Mouse (Mus musculus) testis, adult 2 months (tissue): ENCODE data around the gene Camkv. TPM values are rescaled to one million over a fixed set of nuclear protein-coding genes. Genes with fewer than 3 reads are reported as not detected.

ENCODE experiments used
- H3K27ac ChIP-seq: fragments of 200-500 bp; 2 replicates; pipeline ENCODE4 v1.5.1; 2012; ENCODE audit warnings: low read depth, low read length; ENCODE audit not compliant: control insufficient read depth, insufficient read depth
- H3K27me3 ChIP-seq: fragments of 200-500 bp; 2 replicates; pipeline ENCODE4 v1.6.1; 2012; ENCODE audit warnings: mild to moderate bottlenecking, low read length, moderate library complexity; ENCODE audit not compliant: control insufficient read depth, insufficient read depth
- H3K36me3 ChIP-seq: fragments of 200-500 bp; 2 replicates; pipeline ENCODE4 v1.6.1; 2012; ENCODE audit warnings: mild to moderate bottlenecking, low read length; ENCODE audit not compliant: control insufficient read depth, insufficient read depth
- H3K4me1 ChIP-seq: fragments of 200-500 bp; 2 replicates; pipeline ENCODE4 v1.6.1; 2012; ENCODE audit warnings: low read length; ENCODE audit not compliant: control insufficient read depth, insufficient read depth
- H3K4me3 ChIP-seq: fragments of 200-500 bp; 2 replicates; pipeline ENCODE4 v1.5.1; 2012; ENCODE audit warnings: low read depth, mild to moderate bottlenecking, low read length, moderate library complexity, mixed read lengths; ENCODE audit not compliant: control insufficient read depth
- CTCF ChIP-seq: fragments of 200-500 bp; IDR thresholded peaks from 2 replicates; pipeline ENCODE4 v1.5.1; 2012; ENCODE audit warnings: low read depth, mild to moderate bottlenecking, inconsistent platforms, low read length, moderate library complexity; ENCODE audit not compliant: control insufficient read depth, insufficient read depth, insufficient replicate concordance
- POLR2A ChIP-seq: fragments of 200-500 bp; IDR thresholded peaks from 2 replicates; pipeline ENCODE4 v1.6.1; 2012; ENCODE audit warnings: low read depth, mild to moderate bottlenecking, inconsistent platforms, low read length, moderate library complexity; ENCODE audit not compliant: control insufficient read depth
- polyA plus RNA-seq: library from polyadenylated mRNA; depleted of rRNA; stranded (reverse); fragments of >200 nt; gene quantifications from 2 replicates; pipeline ENCODE4 v1.2.3, GENCODE M21; 2012

Camkv gene
- polyA plus RNA-seq, 1 experiment = 6.5 TPM

DNA sequence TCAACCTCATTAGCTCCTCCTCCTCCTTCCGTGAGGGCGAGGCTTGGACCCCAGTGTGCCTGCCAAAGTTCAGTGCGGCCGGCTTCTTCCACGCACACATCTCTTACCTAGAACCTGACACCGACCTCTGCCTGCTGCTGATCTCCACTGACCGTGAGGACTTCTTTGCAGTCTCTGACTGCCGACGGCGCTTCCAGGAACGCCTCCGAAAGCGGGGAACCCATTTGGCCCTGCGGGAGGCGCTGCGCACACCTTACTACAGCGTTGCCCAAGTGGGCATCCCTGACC lies 33.9 kb upstream of the Camkv start:
- Histone ChIP-seq H3K27ac (no peak overlapping the region), H3K27me3 (no peaks in the 10 kb centered on the region), H3K4me3 (peak overlapping the region; percentile 56), H3K36me3 (no peaks in the 10 kb centered on the region), H3K4me1 (peaks cover 6% of the 10 kb centered on the region)
- TF ChIP-seq POLR2A (no peak), CTCF (no peak)

DNA sequence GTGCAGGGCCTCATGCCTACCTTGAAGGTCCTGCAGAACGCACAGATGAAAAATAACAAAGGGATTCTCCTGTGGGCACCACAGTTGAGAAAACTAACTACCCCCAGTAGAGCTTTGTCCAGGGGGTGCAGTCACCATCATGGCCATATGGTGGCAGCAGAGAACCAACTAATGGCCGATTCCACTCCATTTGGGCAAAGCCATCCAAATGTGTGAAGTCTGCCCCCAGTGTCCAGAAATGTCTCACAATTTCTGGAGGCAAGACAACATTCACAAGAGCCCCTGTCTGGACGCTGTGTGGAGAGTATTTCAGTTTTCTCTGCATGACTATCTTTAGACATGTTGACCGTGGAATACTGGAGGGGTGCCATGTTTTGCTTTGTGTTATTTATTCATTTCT lies 30.7 kb upstream of the Camkv start:
- Histone ChIP-seq H3K27ac (no peak overlapping the region), H3K36me3 (no peaks in the 10 kb centered on the region), H3K27me3 (no peaks in the 10 kb centered on the region), H3K4me1 (peaks cover 21% of the 10 kb centered on the region), H3K4me3 (no peak overlapping the region)
- no peak for TF ChIP-seq POLR2A
- peak; percentile 82; the same call in 1 of the 2 replicates for TF ChIP-seq CTCF

DNA sequence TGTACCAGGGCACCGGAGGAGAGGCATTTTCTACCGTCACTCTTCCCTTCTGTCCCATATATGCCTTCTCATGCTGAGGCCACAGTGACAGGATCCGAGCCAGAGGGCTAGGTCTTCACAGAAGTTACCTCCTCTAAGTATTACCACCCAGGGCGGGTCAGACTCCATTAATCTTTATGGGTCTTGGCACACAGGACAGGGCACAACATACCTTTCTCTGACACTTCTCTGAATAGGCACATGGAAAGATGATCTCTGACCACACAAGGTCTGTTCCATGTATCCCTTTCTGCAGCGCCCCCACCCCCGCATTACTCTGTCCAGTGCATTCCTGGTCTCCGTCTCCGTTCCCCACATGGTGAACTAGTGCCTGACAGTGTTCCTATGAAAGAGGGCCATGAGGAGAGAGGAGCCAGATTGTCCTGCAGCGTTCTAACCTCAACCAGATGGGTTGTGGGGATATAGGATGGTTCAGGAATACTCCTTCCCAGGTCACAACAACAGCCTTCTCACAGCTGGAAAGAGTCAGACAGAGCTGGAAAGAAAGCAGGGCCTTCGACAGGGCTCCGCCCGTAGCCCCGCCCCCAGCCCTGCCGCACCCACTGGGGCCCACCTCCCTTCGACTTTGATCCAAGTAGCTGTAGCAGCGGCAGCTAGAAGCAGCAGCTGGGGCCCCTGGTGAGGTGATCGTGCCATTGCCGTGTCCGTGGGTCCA lies 29.1 kb upstream of the Camkv start, which contains the start of gene Mst1r:
TSS of gene Mst1r (plus strand) at position 622 of the 715 bp plus-strand sequence.
- peak within 1 kb of the TSS; percentile 60 for H3K4me3 ChIP-seq
- H3K27ac ChIP-seq = peak within 1 kb of the TSS; percentile 52
- no peaks in the 10 kb centered on the region for H3K36me3 ChIP-seq
- TF ChIP-seq CTCF (no peak), POLR2A (no peak)
- H3K27me3 ChIP-seq = no peaks in the 10 kb centered on the region
- H3K4me1 ChIP-seq = peaks cover 18% of the 10 kb centered on the region

DNA sequence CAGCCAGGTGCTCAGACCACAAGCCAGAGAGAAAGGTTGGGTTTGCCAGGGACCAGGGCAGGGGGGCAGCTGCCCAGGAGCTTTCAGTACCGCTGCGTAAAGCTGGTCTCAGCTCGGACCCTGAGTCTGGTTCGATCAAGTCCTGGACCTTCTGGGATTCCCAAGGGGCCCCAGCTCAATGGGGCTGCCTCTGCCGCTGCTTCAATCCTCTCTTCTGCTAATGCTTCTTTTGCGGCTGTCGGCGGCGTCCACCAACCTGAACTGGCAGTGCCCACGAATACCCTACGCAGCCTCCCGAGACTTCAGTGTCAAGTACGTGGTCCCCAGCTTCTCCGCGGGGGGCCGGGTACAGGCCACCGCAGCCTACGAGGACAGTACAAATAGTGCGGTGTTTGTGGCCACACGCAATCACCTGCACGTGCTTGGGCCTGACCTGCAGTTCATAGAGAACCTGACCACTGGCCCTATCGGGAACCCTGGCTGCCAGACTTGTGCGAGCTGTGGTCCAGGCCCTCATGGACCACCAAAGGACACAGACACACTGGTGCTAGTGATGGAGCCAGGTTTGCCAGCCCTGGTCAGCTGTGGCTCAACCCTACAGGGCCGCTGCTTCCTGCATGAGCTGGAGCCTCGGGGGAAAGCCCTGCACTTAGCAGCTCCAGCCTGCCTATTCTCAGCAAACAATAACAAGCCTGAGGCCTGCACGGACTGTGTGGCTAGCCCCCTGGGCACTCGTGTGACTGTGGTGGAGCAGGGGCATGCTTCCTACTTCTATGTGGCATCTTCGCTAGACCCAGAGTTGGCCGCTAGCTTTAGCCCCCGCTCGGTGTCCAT lies 28.3 kb upstream of the Camkv start:
- H3K4me3 ChIP-seq = peak overlapping the region; percentile 60
- H3K36me3 ChIP-seq = no peaks in the 10 kb centered on the region
- peak overlapping the region; percentile 52 for H3K27ac ChIP-seq
- 0 out of 2 replicates have a peak, but pooled peaks have one; percentile 16 for TF ChIP-seq POLR2A
- no peak for TF ChIP-seq CTCF
- H3K4me1 ChIP-seq = peaks cover 18% of the 10 kb centered on the region
- H3K27me3 ChIP-seq = no peaks in the 10 kb centered on the region

DNA sequence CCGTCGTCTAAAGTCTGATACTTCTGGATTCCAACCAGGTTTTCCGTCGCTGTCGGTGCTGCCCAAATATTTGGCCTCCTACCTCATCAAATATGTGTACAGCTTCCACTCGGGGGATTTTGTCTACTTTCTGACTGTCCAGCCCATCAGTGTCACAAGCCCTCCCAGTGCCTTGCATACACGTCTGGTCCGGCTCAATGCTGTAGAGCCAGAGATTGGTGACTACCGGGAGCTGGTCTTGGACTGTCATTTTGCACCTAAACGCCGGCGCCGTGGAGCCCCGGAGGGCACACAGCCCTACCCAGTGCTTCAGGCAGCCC lies 27.7 kb upstream of the Camkv start:
- peak overlapping the region; percentile 60 for H3K4me3 ChIP-seq
- H3K4me1 ChIP-seq = peaks cover 18% of the 10 kb centered on the region
- no peaks in the 10 kb centered on the region for H3K36me3 ChIP-seq
- no peak overlapping the region; the same call in 1 of the 2 replicates for H3K27ac ChIP-seq
- no peaks in the 10 kb centered on the region for H3K27me3 ChIP-seq
- TF ChIP-seq CTCF (no peak), POLR2A (no peak)

DNA sequence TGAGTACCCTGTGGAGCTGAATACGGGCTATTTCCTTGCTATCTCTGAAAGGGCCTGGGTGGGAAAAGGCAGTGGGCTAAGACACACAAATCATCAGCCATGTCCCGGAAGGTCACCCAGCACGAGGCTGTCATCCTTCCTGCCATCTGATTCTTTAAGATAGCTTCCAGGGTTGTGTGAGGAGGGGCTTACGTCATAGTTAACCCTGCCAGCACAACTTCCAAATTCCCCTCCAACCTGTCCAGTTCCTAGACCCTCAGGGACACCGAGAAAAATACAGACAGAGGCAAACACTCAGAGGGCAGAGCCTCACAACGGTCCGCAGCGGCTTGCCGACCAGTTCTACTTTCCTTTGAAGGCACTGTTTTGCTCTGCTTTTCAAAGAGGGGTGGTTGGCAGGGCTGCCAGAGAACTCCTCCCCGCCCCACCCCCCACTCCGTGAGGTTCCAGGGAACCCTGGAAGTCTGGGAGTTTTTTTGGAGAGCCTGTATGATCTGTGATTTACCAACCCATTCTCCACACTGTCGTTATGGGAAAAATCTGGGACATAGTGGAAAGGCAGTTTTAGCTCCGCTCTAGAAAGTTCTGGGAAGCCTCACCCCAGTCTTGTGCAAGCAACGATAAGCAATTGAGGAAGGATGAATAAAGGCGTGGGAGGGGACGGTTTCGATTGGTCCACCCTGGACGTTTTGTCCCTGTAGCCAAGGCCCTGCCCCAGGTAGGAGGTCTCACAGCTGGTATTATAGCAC lies 26.9 kb upstream of the Camkv start:
- Histone ChIP-seq H3K4me1 (peaks cover 18% of the 10 kb centered on the region), H3K27ac (peak overlapping the region; percentile 12), H3K36me3 (no peaks in the 10 kb centered on the region), H3K4me3 (peak overlapping the region; percentile 12; the same call in 1 of the 2 replicates), H3K27me3 (no peaks in the 10 kb centered on the region)
- TF ChIP-seq POLR2A = peak; percentile 10; the same call in 1 of the 2 replicates
- no peak for TF ChIP-seq CTCF
